Mouse (Mus musculus) brain, embryonic 14.5 days (tissue): Measurements from ENCODE around the gene Sys1. TPM values are rescaled to one million over a fixed set of nuclear protein-coding genes. Genes with fewer than 3 reads are reported as not detected.

Source experiments
- DNase-seq: peaks from one replicate; pipeline ENCODE4 v3.0.0-alpha.2; 2011; ENCODE audit warnings: low read depth
- CTCF ChIP-seq: fragments of 200-500 bp; IDR thresholded peaks from 2 replicates; pipeline ENCODE4 v1.5.1; 2012; ENCODE audit warnings: inconsistent platforms, mild to moderate bottlenecking, moderate library complexity, borderline replicate concordance; ENCODE audit not compliant: insufficient read depth, insufficient read length; ENCODE audit errors: extremely low read depth
- POLR2A ChIP-seq: fragments of 200-500 bp; IDR thresholded peaks from 2 replicates; pipeline ENCODE4 v1.6.1; 2012; ENCODE audit warnings: mild to moderate bottlenecking, inconsistent platforms, borderline replicate concordance; ENCODE audit not compliant: poor library complexity, insufficient read depth, insufficient read length, severe bottlenecking; ENCODE audit errors: extremely low read depth
- polyA plus RNA-seq: library from polyadenylated mRNA; depleted of rRNA; stranded (reverse); fragments of >200 nt; gene quantifications from 2 replicates; pipeline ENCODE4 v1.2.3, GENCODE M21; 2012; rRNA removed

Gene Sys1
- polyA plus RNA-seq, result 69.6 and 82.0 TPM in 2 replicates

GRCm38 (mm10) chr2:164456864-164457300 is at the start of gene Sys1:
Gene Sys1 (plus strand): TSS chr2:164456964.
- peak; percentile 45 for DNase-seq
- TF ChIP-seq CTCF, result peak; percentile 3; the same call in 1 of the 2 replicates
- TF ChIP-seq POLR2A, result no peak

- peak; percentile 78 for DNase-seq
- TF ChIP-seq POLR2A, result no peak
- TF ChIP-seq CTCF, result peak; percentile 95
These were observed 49.1 kb upstream of the Sys1 start for GRCm38 (mm10) chr2:164407708-164408107.

GRCm38 (mm10) chr2:164414167-164414566 is 42.6 kb upstream of the Sys1 start:
- no peak for TF ChIP-seq CTCF
- no peak for TF ChIP-seq POLR2A
- DNase-seq, result no peak

GRCm38 (mm10) chr2:164414581-164414980 is 42.2 kb upstream of the Sys1 start:
- TF ChIP-seq CTCF (no peak), POLR2A (no peak)
- DNase-seq, result no peak

GRCm38 (mm10) chr2:164417198-164417597 is 39.6 kb upstream of the Sys1 start:
- peak; percentile 77 for DNase-seq

GRCm38 (mm10) chr2:164418308-164418875 is 38.4 kb upstream of the Sys1 start:
- DNase-seq, result no peak
- TF ChIP-seq CTCF (no peak), POLR2A (no peak)

More at GRCm38 (mm10) chr2:164417198-164417597, 39.6 kb upstream of the Sys1 start:
- no peak for TF ChIP-seq POLR2A
- TF ChIP-seq CTCF, result peak; percentile 68; the same call in 1 of the 2 replicates

GRCm38 (mm10) chr2:164419489-164419888 is 37.3 kb upstream of the Sys1 start:
- TF ChIP-seq CTCF, result no peak
- DNase-seq, result no peak

- no peak for DNase-seq
- TF ChIP-seq POLR2A, result no peak
- TF ChIP-seq CTCF, result no peak
These were observed 35.5 kb upstream of the Sys1 start for GRCm38 (mm10) chr2:164421306-164421705.

GRCm38 (mm10) chr2:164421979-164422378 is 34.8 kb upstream of the Sys1 start:
- no peak for TF ChIP-seq POLR2A
- no peak for TF ChIP-seq CTCF
- DNase-seq, result no peak

- DNase-seq, result no peak
- TF ChIP-seq CTCF (no peak), POLR2A (no peak)
These were observed 33.9 kb upstream of the Sys1 start for GRCm38 (mm10) chr2:164422675-164423393.

- DNase-seq, result no peak
- TF ChIP-seq POLR2A (no peak), CTCF (no peak)
These were observed 33.3 kb upstream of the Sys1 start for GRCm38 (mm10) chr2:164423464-164423863.

GRCm38 (mm10) chr2:164424406-164424805 is 32.4 kb upstream of the Sys1 start:
- no peak for DNase-seq
- TF ChIP-seq POLR2A (no peak), CTCF (no peak)

GRCm38 (mm10) chr2:164425401-164425800 is 31.4 kb upstream of the Sys1 start:
- TF ChIP-seq POLR2A, result no peak
- no peak for TF ChIP-seq CTCF
- DNase-seq, result peak; percentile 58

GRCm38 (mm10) chr2:164426121-164426520 is 30.6 kb upstream of the Sys1 start:
- no peak for DNase-seq
- TF ChIP-seq POLR2A (no peak), CTCF (no peak)
